Mouse (Mus musculus) embryonic facial prominence, embryonic 13.5 days (tissue): ENCODE measurements around the gene Ablim1. TPM values are rescaled to one million over a fixed set of nuclear protein-coding genes. Genes with fewer than 3 reads are reported as not detected.
A peak's percentile ranks its signal among the peaks of the same experiment; 100 is the strongest.

Experiments used
- ATAC-seq: fragments of 200-750 bp; cut with Nextera tagmentation; 2 replicates; pipeline ENCODE4 v1.8.0; 2017; ENCODE audit warnings: low read depth; ENCODE audit not compliant: insufficient number of reproducible peaks, insufficient read depth, low FRiP score, low TSS enrichment
- H3K27ac ChIP-seq: fragments of 300-500 bp; sonication (generic); 2 replicates; pipeline ENCODE4 v1.5.1; 2015; ENCODE audit warnings: moderate library complexity, mild to moderate bottlenecking, inconsistent platforms
- H3K27me3 ChIP-seq: fragments of 300-500 bp; sonication (generic); 2 replicates; pipeline ENCODE4 v1.6.1; 2015; ENCODE audit warnings: mild to moderate bottlenecking, inconsistent platforms
- H3K36me3 ChIP-seq: fragments of 300-500 bp; sonication (generic); 2 replicates; pipeline ENCODE4 v1.6.1; 2015; ENCODE audit warnings: mild to moderate bottlenecking, inconsistent platforms
- H3K4me1 ChIP-seq: fragments of 300-500 bp; sonication (generic); 2 replicates; pipeline ENCODE4 v1.6.1; 2015; ENCODE audit warnings: inconsistent platforms
- H3K4me2 ChIP-seq: fragments of 300-500 bp; sonication (generic); 2 replicates; pipeline ENCODE4 v1.6.1; 2015; ENCODE audit warnings: moderate library complexity, mild to moderate bottlenecking, inconsistent platforms
- H3K4me3 ChIP-seq: fragments of 300-500 bp; sonication (generic); 2 replicates; pipeline ENCODE4 v1.5.1; 2015; ENCODE audit warnings: mild to moderate bottlenecking, inconsistent platforms
- H3K9ac ChIP-seq: fragments of 300-500 bp; sonication (generic); 2 replicates; pipeline ENCODE4 v1.6.1; 2015; ENCODE audit warnings: mild to moderate bottlenecking, inconsistent platforms
- H3K9me3 ChIP-seq: fragments of 300-500 bp; sonication (generic); 2 replicates; pipeline ENCODE4 v1.6.1; 2016; ENCODE audit warnings: inconsistent platforms
- WGBS: fragments of 180-500 bp; shearing (Covaris S2); methylation state at CpG from one replicate; pipeline ENCODE4 v1.1.7; 2015; ENCODE audit warnings: mixed read lengths; 5-methylcytosine and 5-hydroxymethylcytosine counted together
- polyA plus RNA-seq: library from polyadenylated mRNA; unstranded; fragments of >200 nt; fragmentation: Nextera tagmentation; extraction: Ambion mirVana; gene quantifications from 2 replicates; pipeline ENCODE4 v1.2.1, GENCODE M21; 2015

The Ablim1 gene
- polyA plus RNA-seq, 1 experiment from 2014 or later: 33.3 TPM

DNA sequence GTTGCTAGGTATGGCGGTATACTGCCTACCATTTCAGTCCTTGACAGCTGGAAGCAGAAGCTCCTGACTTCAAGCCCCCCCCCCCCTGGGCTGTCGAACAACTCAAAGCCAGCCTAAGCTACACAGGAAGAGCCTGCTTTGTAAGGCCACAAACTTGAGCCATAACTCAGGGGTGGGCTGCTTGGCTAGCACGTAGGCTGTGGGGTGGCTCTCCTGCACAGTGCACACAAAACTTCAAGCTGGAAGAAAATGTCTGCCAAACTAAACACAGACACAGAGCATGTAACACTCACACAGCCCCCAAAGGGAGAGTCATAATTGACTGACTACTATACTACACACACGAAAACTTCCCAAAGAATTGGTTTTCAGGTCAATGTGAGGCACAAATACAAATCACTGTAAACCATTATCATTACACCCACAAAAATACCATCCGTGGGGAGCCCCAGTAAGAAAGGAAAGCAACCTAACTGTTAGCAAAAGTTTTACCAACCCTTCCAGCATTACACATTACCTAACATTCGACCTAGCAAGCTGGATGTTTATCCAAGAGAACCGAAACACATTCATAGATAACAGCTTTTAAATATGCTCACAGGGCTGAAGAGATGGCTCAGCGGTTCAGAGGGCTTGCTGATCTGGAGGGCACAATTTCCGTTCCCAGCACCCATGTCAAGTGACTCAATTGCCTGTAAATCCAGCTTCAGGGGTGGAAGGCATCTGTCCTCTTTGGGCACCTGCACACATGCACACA lies 61.8 kb downstream of the Ablim1 start:
- no peak for ATAC-seq
- 65% methylated on average over 9 of the region's 9 CpGs for WGBS
- Histone ChIP-seq H3K4me1 (0 out of 2 replicates have a peak, but pooled peaks cover 6% of the 10 kb centered on the region), H3K27ac (no peak overlapping the region), H3K27me3 (no peaks in the 10 kb centered on the region), H3K4me3 (no peak overlapping the region), H3K36me3 (no peaks in the 10 kb centered on the region), H3K9ac (no peak overlapping the region), H3K9me3 (no peaks in the 10 kb centered on the region), H3K4me2 (no peak overlapping the region)

DNA sequence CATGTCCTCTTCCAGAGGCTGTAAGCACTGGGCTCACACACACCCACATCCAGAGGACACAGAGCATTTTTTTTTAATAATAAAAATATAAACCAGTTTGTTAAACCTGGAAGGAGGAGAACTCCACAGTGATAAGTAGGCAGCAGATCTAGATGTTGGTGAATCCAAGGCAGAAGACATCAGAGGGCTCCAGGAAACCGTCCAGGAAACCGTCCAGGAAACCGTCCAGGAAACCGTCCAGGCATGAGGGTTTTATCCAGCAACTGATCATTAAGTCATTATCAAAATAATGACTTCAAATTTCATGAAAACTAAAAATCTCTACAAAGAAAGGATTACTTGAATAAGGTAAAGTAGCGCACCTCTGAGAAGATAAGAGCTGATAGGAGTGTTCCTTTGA lies 65.9 kb downstream of the Ablim1 start:
- Histone ChIP-seq H3K36me3 (no peaks in the 10 kb centered on the region), H3K27ac (no peak overlapping the region), H3K9ac (no peak overlapping the region), H3K4me1 (peaks cover 19% of the 10 kb centered on the region), H3K4me2 (no peak overlapping the region), H3K4me3 (no peak overlapping the region), H3K9me3 (no peaks in the 10 kb centered on the region), H3K27me3 (no peaks in the 10 kb centered on the region)
- 82% methylated on average over 5 of the region's 5 CpGs for WGBS
- ATAC-seq: no peak

DNA sequence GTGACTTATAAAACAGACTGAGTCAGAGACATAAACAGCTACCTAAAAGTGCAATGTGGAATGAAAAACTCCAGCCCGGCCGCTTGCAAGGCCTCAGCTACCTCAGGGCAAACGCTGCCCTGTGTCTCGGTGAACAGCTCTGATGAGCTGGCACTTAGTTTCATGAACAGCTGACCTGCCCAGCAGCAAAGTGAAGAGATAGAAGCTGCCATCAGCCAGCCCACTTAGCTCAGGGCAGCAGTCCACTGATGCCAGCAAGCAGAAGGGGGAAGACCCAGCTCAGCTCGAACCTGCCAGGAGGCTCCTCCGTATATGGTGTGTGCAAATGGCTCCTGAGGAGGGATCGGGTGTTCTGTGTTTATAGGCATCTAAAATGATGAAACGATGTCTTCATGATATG lies 67.5 kb downstream of the Ablim1 start:
- Histone ChIP-seq H3K4me3 (no peak overlapping the region), H3K27me3 (no peaks in the 10 kb centered on the region), H3K9me3 (no peaks in the 10 kb centered on the region), H3K36me3 (no peaks in the 10 kb centered on the region), H3K4me2 (no peak overlapping the region), H3K27ac (no peak overlapping the region), H3K9ac (peak overlapping the region; percentile 49; the same call in 1 of the 2 replicates), H3K4me1 (peaks cover 20% of the 10 kb centered on the region)
- ATAC-seq: no peak
- 53% methylated on average over 8 of the region's 8 CpGs for WGBS

DNA sequence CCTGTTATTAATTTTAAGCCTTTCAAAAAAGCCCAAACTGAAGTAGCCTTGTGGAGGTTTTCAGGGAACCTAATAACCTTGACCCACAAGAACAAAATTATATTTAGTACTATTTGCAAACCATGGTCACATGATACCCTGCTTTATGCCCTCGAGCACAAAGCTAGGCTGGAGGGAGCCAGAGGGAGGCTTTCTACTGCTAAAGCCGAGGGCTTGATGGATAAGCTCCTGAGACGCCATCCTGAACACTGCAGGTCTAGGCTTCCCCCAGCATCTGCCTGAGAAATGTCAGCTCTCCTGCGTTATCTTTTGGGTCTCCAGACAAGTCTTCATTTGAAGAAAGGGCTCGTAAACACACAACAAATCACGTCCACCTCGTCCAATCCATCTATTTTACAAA lies 70.4 kb downstream of the Ablim1 start:
- peaks cover 33% of the 10 kb centered on the region for H3K4me1 ChIP-seq
- no peak overlapping the region for H3K4me2 ChIP-seq
- no peaks in the 10 kb centered on the region for H3K27me3 ChIP-seq
- H3K36me3 ChIP-seq: no peaks in the 10 kb centered on the region
- no peak overlapping the region for H3K9ac ChIP-seq
- no peak for ATAC-seq
- no peak overlapping the region for H3K4me3 ChIP-seq
- no peak overlapping the region; the same call in 1 of the 2 replicates for H3K27ac ChIP-seq
- H3K9me3 ChIP-seq: no peaks in the 10 kb centered on the region
- WGBS: 45% methylated on average over 7 of the region's 7 CpGs

DNA sequence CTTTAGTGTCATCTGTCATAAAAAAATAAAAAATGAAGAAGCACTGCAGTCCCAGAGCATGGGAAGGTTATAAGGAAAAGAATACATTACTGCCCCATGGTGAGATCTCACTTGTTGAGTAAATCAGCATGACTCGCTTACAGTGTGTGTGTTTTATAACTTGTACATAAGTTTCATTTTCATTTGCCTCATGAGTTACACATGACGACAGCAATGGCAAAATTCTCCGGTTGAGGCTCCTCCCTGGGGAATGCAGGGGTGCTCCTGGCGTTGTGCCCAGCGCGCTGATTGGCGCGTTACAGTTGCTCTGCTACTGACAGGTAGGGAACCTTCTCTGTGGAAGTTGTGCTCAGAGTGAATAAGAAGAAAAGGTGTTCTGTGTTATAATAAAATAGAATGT lies 71.1 kb downstream of the Ablim1 start:
- Histone ChIP-seq H3K9ac (no peak overlapping the region), H3K27ac (peak overlapping the region; percentile 65), H3K4me3 (no peak overlapping the region), H3K9me3 (no peaks in the 10 kb centered on the region), H3K4me1 (peaks cover 40% of the 10 kb centered on the region), H3K36me3 (no peaks in the 10 kb centered on the region), H3K27me3 (no peaks in the 10 kb centered on the region), H3K4me2 (peak overlapping the region; percentile 34)
- no peak for ATAC-seq
- WGBS: 45% methylated on average over 8 of the region's 8 CpGs

DNA sequence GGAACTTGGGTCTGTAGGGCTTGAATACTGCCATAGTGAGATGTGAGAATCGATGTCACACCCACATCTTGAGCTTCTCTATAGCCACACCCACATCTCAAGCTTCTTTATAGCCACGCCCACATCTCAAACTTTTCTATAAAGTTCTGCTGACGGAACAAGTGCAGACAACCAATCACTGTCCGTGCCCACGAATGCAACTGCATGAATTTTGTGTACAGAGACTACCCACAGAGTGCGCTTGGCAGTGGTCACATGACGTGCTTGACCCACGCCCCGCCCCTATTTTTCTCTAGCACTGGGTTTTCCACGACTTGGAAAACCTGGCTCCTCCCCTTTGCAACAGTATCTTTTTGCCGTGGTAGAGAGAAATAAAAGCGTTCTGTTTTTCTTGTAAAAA lies 71.5 kb downstream of the Ablim1 start:
- peak overlapping the region; percentile 34 for H3K4me2 ChIP-seq
- WGBS: 71% methylated on average over 12 of the region's 12 CpGs
- H3K4me3 ChIP-seq: no peak overlapping the region

DNA sequence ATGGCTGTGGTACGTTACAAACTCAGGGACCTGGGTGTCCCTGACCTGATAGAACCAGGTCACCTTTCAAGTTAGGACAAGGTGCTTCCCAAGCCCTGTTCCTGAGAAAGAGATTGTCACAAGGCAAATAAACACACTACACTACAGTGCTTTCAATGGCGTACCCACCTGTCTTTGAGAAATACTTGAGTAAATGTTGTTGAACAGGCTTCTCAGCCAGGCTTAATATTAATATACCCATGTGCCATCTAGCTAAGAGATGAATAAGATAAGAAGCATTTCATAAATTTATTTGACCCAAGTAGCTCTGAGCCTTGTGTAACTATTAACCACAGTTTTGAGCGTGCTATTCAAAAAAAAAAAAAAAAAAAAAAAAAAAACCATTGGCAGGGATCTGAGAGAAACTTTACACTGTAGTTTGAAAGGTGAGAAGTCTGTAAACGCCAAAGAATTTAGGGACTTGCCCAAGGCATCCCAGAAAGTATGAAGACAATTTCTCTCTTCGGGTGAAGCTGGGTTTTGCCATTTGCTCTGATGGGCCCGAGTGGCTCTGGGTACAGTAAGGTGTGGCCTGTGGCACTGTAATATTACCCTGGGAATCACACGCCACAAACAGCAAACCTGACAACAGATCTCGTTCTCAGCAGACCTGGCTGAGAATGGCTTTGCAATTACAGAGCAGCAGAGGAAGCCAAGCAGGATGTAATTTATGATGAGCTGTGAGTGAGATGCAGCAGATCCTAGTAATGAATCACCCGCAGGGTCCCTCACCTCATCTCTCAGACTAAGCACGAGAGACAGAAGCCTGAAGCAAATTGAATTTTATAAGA lies 73.1 kb downstream of the Ablim1 start:
- H3K4me3 ChIP-seq: no peak overlapping the region
- no peaks in the 10 kb centered on the region for H3K9me3 ChIP-seq
- H3K4me1 ChIP-seq: peaks cover 52% of the 10 kb centered on the region
- H3K9ac ChIP-seq: no peak overlapping the region
- 42% methylated on average over 10 of the region's 10 CpGs for WGBS
- no peak for ATAC-seq
- H3K36me3 ChIP-seq: no peaks in the 10 kb centered on the region
- H3K27me3 ChIP-seq: no peaks in the 10 kb centered on the region
- H3K4me2 ChIP-seq: no peak overlapping the region
- H3K27ac ChIP-seq: no peak overlapping the region; the same call in 1 of the 2 replicates

More for the DNA sequence above, 71.5 kb downstream of the Ablim1 start:
- Histone ChIP-seq H3K36me3 (no peaks in the 10 kb centered on the region), H3K9ac (no peak overlapping the region), H3K27ac (0 out of 2 replicates have a peak overlapping the region, but pooled peaks have one; percentile 65), H3K27me3 (no peaks in the 10 kb centered on the region), H3K4me1 (peaks cover 44% of the 10 kb centered on the region), H3K9me3 (no peaks in the 10 kb centered on the region)
- no peak for ATAC-seq

DNA sequence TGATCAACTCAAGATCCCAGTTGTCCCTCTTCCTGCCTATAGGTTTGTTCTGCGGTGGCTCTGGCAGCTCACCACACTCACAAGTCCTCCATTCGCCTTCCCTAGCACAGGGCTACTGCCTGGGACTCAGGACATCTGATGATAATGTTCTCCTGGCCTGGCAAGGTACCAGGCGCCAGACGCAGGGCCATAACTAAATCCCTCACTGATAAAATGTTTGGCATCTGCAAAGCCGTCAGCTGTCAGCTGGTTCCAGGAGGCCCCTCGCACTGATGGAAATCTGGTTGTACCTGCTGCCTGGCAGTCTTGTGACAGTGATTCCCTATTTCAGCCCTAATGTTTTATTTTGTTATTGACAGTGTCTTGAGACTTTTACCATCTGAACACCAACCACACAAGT lies 74.5 kb downstream of the Ablim1 start:
- no peak overlapping the region for H3K4me2 ChIP-seq
- peaks cover 52% of the 10 kb centered on the region for H3K4me1 ChIP-seq
- H3K36me3 ChIP-seq: no peaks in the 10 kb centered on the region
- no peaks in the 10 kb centered on the region for H3K27me3 ChIP-seq
- WGBS: 71% methylated on average over 6 of the region's 6 CpGs
- no peak overlapping the region for H3K27ac ChIP-seq
- no peak overlapping the region for H3K9ac ChIP-seq
- H3K4me3 ChIP-seq: no peak overlapping the region
- H3K9me3 ChIP-seq: no peaks in the 10 kb centered on the region
- no peak for ATAC-seq

DNA sequence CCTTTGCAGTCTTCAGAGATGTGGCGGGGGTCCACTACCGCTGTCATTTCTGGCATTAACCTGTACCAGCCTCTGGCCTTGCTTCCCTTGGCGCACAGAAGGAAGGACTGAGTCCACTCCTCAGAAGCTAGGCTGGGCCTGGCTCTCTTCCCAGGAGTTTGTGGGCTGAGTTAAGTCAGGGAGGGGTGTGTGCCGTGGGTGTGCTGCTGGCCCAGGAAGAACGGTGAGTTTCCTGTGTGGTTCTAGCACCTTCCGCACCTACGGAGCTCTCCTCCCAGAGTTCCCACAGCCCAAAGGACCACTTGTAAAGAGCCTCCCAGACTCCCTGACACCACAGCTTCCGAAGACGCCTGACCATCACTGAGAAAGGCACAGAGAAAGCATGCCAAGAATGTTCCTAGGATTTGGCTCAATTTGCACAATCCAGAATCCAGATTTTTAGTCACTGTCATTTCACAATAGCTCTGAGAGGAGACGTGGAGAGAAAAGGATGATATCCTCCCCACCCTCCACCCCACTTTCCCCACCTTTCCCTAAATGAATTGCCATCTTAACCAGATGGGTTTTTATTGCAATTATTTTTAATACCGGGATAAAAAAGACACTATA lies 75.4 kb downstream of the Ablim1 start:
- H3K4me2 ChIP-seq: no peak overlapping the region
- H3K27me3 ChIP-seq: no peaks in the 10 kb centered on the region
- H3K36me3 ChIP-seq: no peaks in the 10 kb centered on the region
- no peak overlapping the region for H3K4me3 ChIP-seq
- H3K27ac ChIP-seq: peak overlapping the region; percentile 39; the same call in 1 of the 2 replicates
- WGBS: 66% methylated on average over 11 of the region's 11 CpGs
- peak; percentile 37; the same call in 1 of the 2 replicates for ATAC-seq
- H3K4me1 ChIP-seq: peaks cover 45% of the 10 kb centered on the region
- no peaks in the 10 kb centered on the region for H3K9me3 ChIP-seq
- H3K9ac ChIP-seq: no peak overlapping the region

DNA sequence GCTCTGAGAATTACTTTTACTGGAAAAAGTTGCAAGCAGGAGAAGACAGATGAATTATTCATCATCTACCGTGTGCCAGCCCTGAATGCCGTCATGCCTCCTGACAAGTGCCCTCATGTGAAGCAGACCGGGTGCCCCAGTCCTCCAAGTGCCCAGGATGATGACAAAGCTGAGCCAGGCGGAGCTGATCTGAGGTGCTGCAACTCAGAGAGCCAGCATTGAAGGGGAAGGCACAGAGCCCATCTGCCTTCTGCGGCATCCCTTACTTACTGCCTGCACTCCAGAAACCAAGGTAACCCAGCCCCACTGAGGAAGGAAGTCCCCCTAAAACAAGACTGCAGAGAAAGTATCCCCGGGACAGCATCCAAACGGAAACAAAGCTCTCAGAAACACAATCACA lies 76.3 kb downstream of the Ablim1 start:
- Histone ChIP-seq H3K4me2 (no peak overlapping the region), H3K27ac (no peak overlapping the region), H3K4me1 (peaks cover 36% of the 10 kb centered on the region), H3K9ac (no peak overlapping the region), H3K4me3 (no peak overlapping the region), H3K27me3 (no peaks in the 10 kb centered on the region), H3K9me3 (no peaks in the 10 kb centered on the region), H3K36me3 (no peaks in the 10 kb centered on the region)
- 72% methylated on average over 7 of the region's 7 CpGs for WGBS
- ATAC-seq: no peak

DNA sequence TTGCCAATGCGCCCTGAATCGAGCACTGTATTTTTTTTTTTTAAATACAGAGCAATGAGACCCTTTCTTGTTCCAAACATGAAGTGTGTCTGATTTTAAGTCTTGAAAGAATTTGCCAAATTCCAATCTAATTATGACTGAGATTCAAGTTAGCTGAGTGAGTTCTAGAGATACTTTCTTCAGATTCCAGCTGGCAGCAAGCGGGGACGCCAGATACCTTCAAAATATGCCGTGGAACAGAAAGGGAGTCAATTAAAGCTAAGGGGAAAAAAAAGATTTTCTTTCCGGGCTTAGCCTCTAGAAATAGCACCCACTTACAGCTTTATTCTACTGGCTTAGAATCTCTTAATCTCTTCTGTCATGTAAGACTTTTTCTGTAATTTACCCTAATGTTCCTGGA lies 77.2 kb downstream of the Ablim1 start:
- Histone ChIP-seq H3K9ac (no peak overlapping the region), H3K4me1 (peaks cover 32% of the 10 kb centered on the region), H3K36me3 (no peaks in the 10 kb centered on the region), H3K27me3 (no peaks in the 10 kb centered on the region), H3K4me2 (no peak overlapping the region), H3K4me3 (no peak overlapping the region), H3K27ac (no peak overlapping the region), H3K9me3 (no peaks in the 10 kb centered on the region)
- no peak for ATAC-seq
- WGBS: 40% methylated on average over 6 of the region's 6 CpGs
